Mouse (Mus musculus): ENCODE results near the gene Mgat5. TPM values are rescaled to one million over a fixed set of nuclear protein-coding genes. Genes with fewer than 3 reads are reported as not detected.

Gene Mgat5
- total RNA-seq, 2 experiments from 2014 or later, result 11.8 to 13.5 TPM

GRCm38 (mm10) chr1:127257005-127257404 is 52.2 kb downstream of the Mgat5 start:
- no peak for DNase-seq (ENCODE audit: low spot score in 2 of 2)

- DNase-seq (ENCODE audit: low spot score in 2 of 2), result no peak
Observed at GRCm38 (mm10) chr1:127259669-127260068, 54.9 kb downstream of the Mgat5 start.

GRCm38 (mm10) chr1:127260969-127261368 is 56.2 kb downstream of the Mgat5 start:
- DNase-seq (ENCODE audit: low spot score in 2 of 2), result no peak

- DNase-seq (ENCODE audit: low spot score in 2 of 2), result no peak
Observed at GRCm38 (mm10) chr1:127262170-127262837, 57.5 kb downstream of the Mgat5 start.

- DNase-seq (ENCODE audit: low spot score in 2 of 2), result no peak
Observed at GRCm38 (mm10) chr1:127267985-127268384, 63.2 kb downstream of the Mgat5 start.

- no peak for DNase-seq (ENCODE audit: low spot score in 2 of 2)
Observed at GRCm38 (mm10) chr1:127269343-127269742, 64.5 kb downstream of the Mgat5 start.

- no peak for DNase-seq (ENCODE audit: low spot score in 2 of 2)
Observed at GRCm38 (mm10) chr1:127270273-127271020, 65.6 kb downstream of the Mgat5 start.

- no peak for DNase-seq (ENCODE audit: low spot score in 2 of 2)
Observed at GRCm38 (mm10) chr1:127271156-127271555, 66.3 kb downstream of the Mgat5 start.

- DNase-seq (ENCODE audit: low spot score in 2 of 2), result no peak
Observed at GRCm38 (mm10) chr1:127273363-127273762, 68.5 kb downstream of the Mgat5 start.

GRCm38 (mm10) chr1:127275572-127276324 is 70.9 kb downstream of the Mgat5 start:
- no peak for DNase-seq (ENCODE audit: low spot score in 2 of 2)

- no peak for DNase-seq (ENCODE audit: low spot score in 2 of 2)
Observed at GRCm38 (mm10) chr1:127278067-127278466, 73.3 kb downstream of the Mgat5 start.

GRCm38 (mm10) chr1:127280256-127280655 is 75.4 kb downstream of the Mgat5 start:
- DNase-seq (ENCODE audit: low spot score in 2 of 2), result no peak

GRCm38 (mm10) chr1:127284975-127285374 is 80.2 kb downstream of the Mgat5 start:
- DNase-seq (ENCODE audit: low spot score in 2 of 2), result no peak

GRCm38 (mm10) chr1:127287505-127287904 is 82.7 kb downstream of the Mgat5 start:
- DNase-seq (ENCODE audit: low spot score in 2 of 2), result no peak

- DNase-seq (ENCODE audit: low spot score in 2 of 2), result no peak
Observed at GRCm38 (mm10) chr1:127290879-127291278, 86.1 kb downstream of the Mgat5 start.

- no peak for DNase-seq (ENCODE audit: low spot score in 2 of 2)
Observed at GRCm38 (mm10) chr1:127291721-127292120, 86.9 kb downstream of the Mgat5 start.

GRCm38 (mm10) chr1:127293286-127293685 is 88.5 kb downstream of the Mgat5 start:
- no peak for DNase-seq (ENCODE audit: low spot score in 2 of 2)

- no peak for DNase-seq (ENCODE audit: low spot score in 2 of 2)
Observed at GRCm38 (mm10) chr1:127296815-127297214, 92.0 kb downstream of the Mgat5 start.

GRCm38 (mm10) chr1:127299774-127300173 is 95.0 kb downstream of the Mgat5 start:
- DNase-seq (ENCODE audit: low spot score in 2 of 2), result no peak

GRCm38 (mm10) chr1:127301038-127301437 is 96.2 kb downstream of the Mgat5 start:
- DNase-seq (ENCODE audit: low spot score in 2 of 2), result no peak

- no peak for DNase-seq (ENCODE audit: low spot score in 2 of 2)
Observed at GRCm38 (mm10) chr1:127302620-127303019, 97.8 kb downstream of the Mgat5 start.

- no peak for DNase-seq (ENCODE audit: low spot score in 2 of 2)
Observed at GRCm38 (mm10) chr1:127303791-127304190, 99.0 kb downstream of the Mgat5 start.

Data from adrenal gland, adult 18-20 months (tissue).